Mouse (Mus musculus): ENCODE measurements at regions not wholly inside any gene's neighbourhood (a gene's known extent, or its start where the extent isn't known, plus 50 kb on each side); places are given as distances from the start of the nearest gene placed in this dataset.

GRCm38 (mm10) chr2:137243914-137244313 lies 127.5 kb upstream of the Jag1 start:
- no peak for DNase-seq (ENCODE audit: low spot score)

GRCm38 (mm10) chr2:137236961-137237360 lies 120.5 kb upstream of the Jag1 start:
- DNase-seq (ENCODE audit: low spot score) = no peak

- DNase-seq (ENCODE audit: low spot score) = no peak
Observed at GRCm38 (mm10) chr2:137233936-137234335, 117.5 kb upstream of the Jag1 start.

- DNase-seq (ENCODE audit: low spot score) = no peak
Observed at GRCm38 (mm10) chr2:137231161-137231560, 114.7 kb upstream of the Jag1 start.

- no peak for DNase-seq (ENCODE audit: low spot score)
Observed at GRCm38 (mm10) chr2:137229422-137230069, 113.1 kb upstream of the Jag1 start.

GRCm38 (mm10) chr2:137227495-137227894 lies 111.1 kb upstream of the Jag1 start:
- no peak for DNase-seq (ENCODE audit: low spot score)

- DNase-seq (ENCODE audit: low spot score) = no peak
Observed at GRCm38 (mm10) chr2:137224702-137225552, 108.5 kb upstream of the Jag1 start.

GRCm38 (mm10) chr2:137215697-137216096 lies 99.3 kb upstream of the Jag1 start:
- DNase-seq (ENCODE audit: low spot score) = no peak

- no peak for DNase-seq (ENCODE audit: low spot score)
Observed at GRCm38 (mm10) chr2:137207846-137208245, 91.4 kb upstream of the Jag1 start.

GRCm38 (mm10) chr2:137204274-137204850 lies 87.9 kb upstream of the Jag1 start:
- no peak for DNase-seq (ENCODE audit: low spot score)

GRCm38 (mm10) chr2:137200101-137200500 lies 83.7 kb upstream of the Jag1 start:
- DNase-seq (ENCODE audit: low spot score) = no peak

GRCm38 (mm10) chr2:137192183-137192582 lies 75.7 kb upstream of the Jag1 start:
- no peak for DNase-seq (ENCODE audit: low spot score)

- DNase-seq (ENCODE audit: low spot score) = no peak
Observed at GRCm38 (mm10) chr2:137169176-137169575, 52.7 kb upstream of the Jag1 start.

- no peak for DNase-seq (ENCODE audit: low spot score)
Observed at GRCm38 (mm10) chr2:137168626-137169025, 52.2 kb upstream of the Jag1 start.

Data from ovary, adult 18-20 months (tissue).